Mouse (Mus musculus) heart, embryonic 13.5 days (tissue): ENCODE measurements around the gene 1700025G04Rik. TPM values are rescaled to one million over a fixed set of nuclear protein-coding genes. Genes with fewer than 3 reads are reported as not detected.
"Not testable (repeated sequence)": the region's sequence is repeated elsewhere in the genome, so short reads cannot be mapped to it uniquely, and the experiment has no call there.

Experiments
- ATAC-seq: fragments of 200-750 bp; cut with Nextera tagmentation; 2 replicates; pipeline ENCODE4 v1.8.0; 2017; ENCODE audit warnings: moderate TSS enrichment; ENCODE audit not compliant: insufficient number of reproducible peaks, low FRiP score, low TSS enrichment; ENCODE audit errors: extremely low read depth
- H3K27ac ChIP-seq: fragments of 300-500 bp; sonication (generic); replicated peaks from 2 replicates; pipeline ENCODE4 v1.5.1; 2015; ENCODE audit warnings: moderate library complexity, mild to moderate bottlenecking, inconsistent platforms
- H3K27me3 ChIP-seq: fragments of 300-500 bp; sonication (generic); replicated peaks from 2 replicates; pipeline ENCODE4 v1.6.1; 2015; ENCODE audit warnings: mild to moderate bottlenecking, inconsistent platforms
- H3K36me3 ChIP-seq: fragments of 300-500 bp; sonication (generic); 2 replicates; pipeline ENCODE4 v1.6.1; 2015; ENCODE audit warnings: mild to moderate bottlenecking, inconsistent platforms
- H3K4me1 ChIP-seq: fragments of 300-500 bp; sonication (generic); 2 replicates; pipeline ENCODE4 v1.6.1; 2015; ENCODE audit warnings: inconsistent platforms
- H3K4me2 ChIP-seq: fragments of 300-500 bp; sonication (generic); 2 replicates; pipeline ENCODE4 v1.6.1; 2015; ENCODE audit warnings: inconsistent platforms, mild to moderate bottlenecking, moderate library complexity
- H3K4me3 ChIP-seq: fragments of 300-500 bp; sonication (generic); 2 replicates; pipeline ENCODE4 v1.5.1; 2015; ENCODE audit warnings: moderate library complexity, mild to moderate bottlenecking, inconsistent platforms
- H3K9ac ChIP-seq: fragments of 300-500 bp; sonication (generic); 2 replicates; pipeline ENCODE4 v1.6.1; 2015; ENCODE audit warnings: inconsistent platforms, mild to moderate bottlenecking, moderate library complexity
- H3K9me3 ChIP-seq: fragments of 300-500 bp; sonication (generic); 2 replicates; pipeline ENCODE4 v1.6.1; 2016; ENCODE audit warnings: inconsistent platforms
- WGBS: fragments of 180-500 bp; shearing (Covaris S2); methylation state at CpG from one replicate; pipeline ENCODE4 v1.1.7; 2015; ENCODE audit warnings: mixed read lengths; 5-methylcytosine and 5-hydroxymethylcytosine counted together
- polyA plus RNA-seq: library from polyadenylated mRNA; unstranded; fragments of >200 nt; fragmentation: Nextera tagmentation; extraction: Ambion mirVana; gene quantifications from 2 replicates; pipeline ENCODE4 v1.2.1, GENCODE M21; 2015

Gene 1700025G04Rik
- polyA plus RNA-seq, 1 experiment from 2014 or later, result 24.3 TPM

DNA sequence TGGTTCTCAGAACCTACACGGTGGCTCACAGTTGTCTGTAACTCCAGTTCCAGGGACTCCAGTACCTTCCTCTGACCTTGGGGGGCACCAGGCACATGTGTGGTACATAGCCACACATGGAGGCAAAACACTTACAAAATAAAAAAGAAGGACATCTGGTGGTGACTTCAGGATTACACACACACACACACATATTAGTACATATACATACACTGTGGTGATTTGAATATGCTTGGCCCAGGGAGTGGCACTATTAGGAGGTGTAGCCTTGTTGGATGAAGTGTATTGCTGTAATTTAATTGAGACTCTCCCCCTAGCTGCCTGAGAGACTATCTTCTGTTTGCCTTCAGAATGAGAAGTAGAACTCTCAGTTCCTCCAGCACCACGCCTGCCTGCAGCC is 241.6 kb downstream of the 1700025G04Rik start:
- H3K36me3 ChIP-seq, result no peaks in the 10 kb centered on the region
- no peaks in the 10 kb centered on the region for H3K27me3 ChIP-seq
- no peaks in the 10 kb centered on the region for H3K9me3 ChIP-seq
- ATAC-seq, result no peak
- H3K4me3 ChIP-seq, result no peak overlapping the region
- no peak overlapping the region for H3K4me2 ChIP-seq
- H3K27ac ChIP-seq, result no peak overlapping the region
- 92% methylated on average over 2 of the region's 2 CpGs for WGBS
- H3K4me1 ChIP-seq, result no peaks in the 10 kb centered on the region
- H3K9ac ChIP-seq, result no peak overlapping the region

DNA sequence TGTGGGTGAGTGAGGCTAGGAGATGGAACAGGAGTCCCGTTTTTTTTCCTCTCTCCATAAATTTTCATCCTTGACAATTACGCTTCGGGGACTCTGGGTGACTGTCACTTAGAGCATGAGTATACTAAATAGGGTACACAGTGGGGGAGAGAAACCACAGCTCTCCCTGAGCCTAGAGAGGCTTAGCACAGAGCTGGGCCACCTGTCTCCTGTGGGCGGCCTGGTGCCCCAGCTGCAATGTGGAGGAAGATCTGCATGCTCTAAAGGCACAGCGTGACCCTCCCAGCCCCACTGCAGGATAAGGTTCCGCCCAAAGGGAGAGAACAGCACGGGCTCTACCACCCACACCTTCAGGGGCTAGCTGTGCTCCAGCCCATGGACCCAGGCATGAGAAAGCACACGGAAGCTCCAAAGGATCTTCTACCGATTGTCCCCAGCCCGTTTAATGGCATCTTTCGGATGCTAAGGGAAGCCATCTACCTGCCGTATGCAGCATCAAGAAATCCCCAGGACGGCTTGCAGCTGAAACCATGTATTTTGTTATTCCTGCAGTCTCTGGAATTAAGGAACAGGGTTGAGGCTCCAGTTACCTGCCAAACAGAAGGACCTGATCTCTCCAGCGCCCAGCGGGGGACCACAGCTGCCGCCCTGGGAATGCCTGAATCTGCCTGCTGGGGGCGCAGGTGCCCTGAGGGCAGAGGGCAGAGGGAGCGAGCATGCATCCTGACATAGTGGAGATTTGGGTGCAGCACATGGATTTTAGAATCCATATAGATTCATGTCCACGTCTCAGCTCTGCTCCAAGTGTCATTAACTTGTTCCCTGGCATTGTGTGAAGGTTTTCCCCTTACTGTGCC is 243.8 kb downstream of the 1700025G04Rik start:
- no peak overlapping the region for H3K27ac ChIP-seq
- H3K27me3 ChIP-seq, result no peaks in the 10 kb centered on the region
- WGBS, result 51% methylated on average over 19 of the region's 19 CpGs
- H3K4me1 ChIP-seq, result no peaks in the 10 kb centered on the region
- no peak overlapping the region for H3K4me3 ChIP-seq
- no peak overlapping the region for H3K9ac ChIP-seq
- H3K9me3 ChIP-seq, result no peaks in the 10 kb centered on the region
- H3K4me2 ChIP-seq, result no peak overlapping the region
- no peaks in the 10 kb centered on the region for H3K36me3 ChIP-seq
- ATAC-seq, result no peak

DNA sequence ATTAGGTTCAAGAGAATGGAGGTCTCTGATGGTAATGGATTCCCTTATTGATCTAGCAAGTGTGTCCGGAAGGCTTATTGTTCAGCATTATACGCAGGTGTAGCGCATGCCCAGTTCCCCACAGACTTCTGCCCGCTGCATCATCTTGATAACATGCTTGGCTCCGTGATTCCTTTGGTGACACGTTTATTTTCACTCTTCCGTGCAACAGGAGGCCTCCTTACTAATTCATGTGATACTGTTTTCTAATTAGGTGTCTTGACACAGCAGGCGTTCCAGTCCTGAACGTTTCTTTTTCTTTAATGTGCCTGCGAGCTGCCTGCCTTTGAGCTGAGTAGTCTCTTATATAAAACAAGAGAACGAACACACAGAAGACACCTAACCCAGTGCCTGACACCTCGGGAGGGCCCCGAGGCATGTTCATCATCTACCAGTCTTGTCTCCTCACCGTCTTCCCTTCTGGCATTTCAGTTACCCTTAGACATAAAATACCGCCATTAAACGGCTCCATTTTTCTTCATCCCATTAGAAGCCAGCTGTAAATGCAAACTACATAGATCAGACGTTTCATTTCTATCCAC is 244.6 kb downstream of the 1700025G04Rik start:
- Histone ChIP-seq H3K4me2 (no peak overlapping the region), H3K27me3 (no peaks in the 10 kb centered on the region), H3K4me3 (no peak overlapping the region), H3K27ac (no peak overlapping the region), H3K9me3 (no peaks in the 10 kb centered on the region), H3K4me1 (no peaks in the 10 kb centered on the region), H3K9ac (no peak overlapping the region), H3K36me3 (no peaks in the 10 kb centered on the region)
- WGBS, result 78% methylated on average over 17 of the region's 17 CpGs
- no peak for ATAC-seq

DNA sequence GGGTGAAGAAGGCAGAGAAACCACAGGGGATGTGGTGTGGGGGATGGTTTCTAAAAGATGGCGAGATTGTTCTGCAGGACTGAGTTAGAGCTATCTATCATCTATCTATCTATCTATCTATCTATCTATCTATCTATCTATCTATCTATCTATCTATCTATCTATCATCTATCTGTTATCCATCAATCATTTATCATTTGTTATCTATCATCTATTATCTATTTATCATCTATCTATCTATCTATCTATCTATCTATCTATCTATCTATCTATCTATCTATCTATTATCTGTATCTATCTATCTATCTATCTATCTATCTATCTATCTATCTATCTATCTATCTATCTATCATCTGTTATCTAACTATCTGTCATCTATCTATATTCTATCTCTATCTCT is 249.6 kb downstream of the 1700025G04Rik start:
- 92% methylated on average over 1 of the region's 1 CpGs for WGBS
- not testable (repeated sequence) for H3K27me3 ChIP-seq, H3K27ac ChIP-seq, H3K9me3 ChIP-seq, H3K4me3 ChIP-seq, H3K4me2 ChIP-seq, H3K36me3 ChIP-seq, H3K9ac ChIP-seq, H3K4me1 ChIP-seq, ATAC-seq

DNA sequence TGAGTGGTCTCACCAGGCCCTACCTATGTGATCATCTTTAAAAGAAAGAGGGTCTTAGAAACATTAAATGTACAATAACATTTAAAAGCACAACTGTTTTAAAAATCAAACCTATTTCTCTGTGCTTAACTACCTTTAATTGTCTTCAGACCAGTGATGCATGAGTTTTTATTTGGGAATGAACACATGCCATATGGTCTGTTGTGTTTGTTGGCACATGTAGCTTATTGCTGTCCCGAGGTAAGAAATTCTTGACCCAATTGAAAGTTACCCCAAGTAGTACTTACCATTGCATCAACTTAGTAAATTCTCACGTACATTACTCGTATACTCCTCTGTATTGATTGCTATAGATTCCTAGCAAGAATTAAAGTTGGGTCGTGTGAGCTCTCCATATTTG is 254.7 kb downstream of the 1700025G04Rik start:
- no peaks in the 10 kb centered on the region; the same call in 1 of the 2 replicates for H3K27me3 ChIP-seq
- H3K36me3 ChIP-seq, result no peaks in the 10 kb centered on the region
- WGBS, result 79% methylated on average over 4 of the region's 4 CpGs
- no peak for ATAC-seq
- H3K9me3 ChIP-seq, result peaks cover 9% of the 10 kb centered on the region
- H3K27ac ChIP-seq, result no peak overlapping the region
- H3K9ac ChIP-seq, result no peak overlapping the region
- H3K4me3 ChIP-seq, result no peak overlapping the region
- H3K4me1 ChIP-seq, result no peaks in the 10 kb centered on the region
- H3K4me2 ChIP-seq, result no peak overlapping the region

DNA sequence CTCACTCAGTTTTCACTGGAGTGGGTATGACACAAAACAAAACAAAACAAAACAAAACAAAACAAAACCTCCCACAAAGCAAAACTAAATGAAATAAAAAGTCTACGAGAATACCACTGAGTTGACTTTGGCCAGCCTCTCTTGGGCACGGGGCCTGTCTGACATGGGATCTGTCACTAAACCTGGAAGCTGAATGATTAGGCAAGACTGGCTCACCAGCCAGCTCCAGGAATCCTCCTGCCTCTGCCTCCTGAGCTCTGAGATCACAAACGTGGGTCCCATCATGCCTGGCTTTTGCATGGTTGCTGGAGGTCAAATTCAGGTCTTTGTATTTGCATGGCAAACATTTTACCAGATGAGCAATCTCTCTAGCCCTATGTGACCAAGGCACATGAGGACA is 258.1 kb downstream of the 1700025G04Rik start:
- no peaks in the 10 kb centered on the region for H3K36me3 ChIP-seq
- no peak for ATAC-seq
- 72% methylated on average over 3 of the region's 3 CpGs for WGBS
- H3K4me3 ChIP-seq, result no peak overlapping the region
- H3K9ac ChIP-seq, result no peak overlapping the region
- no peak overlapping the region for H3K27ac ChIP-seq
- H3K4me2 ChIP-seq, result no peak overlapping the region
- peaks cover 9% of the 10 kb centered on the region for H3K9me3 ChIP-seq
- H3K27me3 ChIP-seq, result no peaks in the 10 kb centered on the region; the same call in 1 of the 2 replicates
- H3K4me1 ChIP-seq, result no peaks in the 10 kb centered on the region

DNA sequence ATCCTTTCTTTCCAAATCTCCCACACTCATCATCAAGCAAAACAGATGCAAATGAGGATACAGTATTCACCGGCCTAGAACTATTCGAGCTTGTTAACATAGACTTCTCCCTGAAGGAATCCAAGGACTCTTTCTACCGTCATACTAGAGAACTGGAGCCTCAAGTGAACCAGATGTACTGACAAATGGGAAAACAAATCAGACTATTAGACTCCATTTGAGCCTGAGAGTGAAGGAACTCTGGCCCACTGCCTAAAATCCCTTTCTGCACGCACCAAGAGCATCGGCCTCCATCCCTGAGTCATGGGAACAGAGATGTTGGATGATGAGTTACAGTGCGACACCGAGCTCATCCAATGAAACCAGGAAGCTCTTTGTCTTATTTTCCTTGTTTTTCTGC is 264.9 kb downstream of the 1700025G04Rik start:
- Histone ChIP-seq H3K27me3 (no peaks in the 10 kb centered on the region), H3K27ac (no peak overlapping the region), H3K4me3 (no peak overlapping the region), H3K4me2 (no peak overlapping the region), H3K4me1 (no peaks in the 10 kb centered on the region), H3K36me3 (no peaks in the 10 kb centered on the region), H3K9ac (no peak overlapping the region), H3K9me3 (no peaks in the 10 kb centered on the region)
- ATAC-seq, result no peak
- 79% methylated on average over 7 of the region's 7 CpGs for WGBS

DNA sequence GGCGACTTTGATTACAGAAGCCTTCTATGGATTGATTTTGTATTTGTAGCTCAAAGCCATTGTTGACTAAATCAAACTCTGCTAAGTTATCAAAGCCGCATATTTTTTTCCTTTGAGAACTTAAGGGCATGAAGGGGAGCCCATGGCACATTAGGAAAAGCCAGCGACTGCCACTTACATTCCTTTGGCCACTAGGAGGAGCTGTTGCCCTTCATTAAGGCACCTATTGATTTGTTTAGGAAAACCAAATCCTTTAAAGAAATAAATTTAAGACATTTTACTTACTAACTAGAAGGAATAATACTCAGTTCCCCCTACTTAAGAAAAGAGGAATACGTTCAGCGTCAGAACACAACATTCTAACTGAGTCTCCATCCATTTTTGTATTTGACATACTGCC is 269.5 kb downstream of the 1700025G04Rik start:
- ATAC-seq, result no peak
- no peaks in the 10 kb centered on the region for H3K27me3 ChIP-seq

DNA sequence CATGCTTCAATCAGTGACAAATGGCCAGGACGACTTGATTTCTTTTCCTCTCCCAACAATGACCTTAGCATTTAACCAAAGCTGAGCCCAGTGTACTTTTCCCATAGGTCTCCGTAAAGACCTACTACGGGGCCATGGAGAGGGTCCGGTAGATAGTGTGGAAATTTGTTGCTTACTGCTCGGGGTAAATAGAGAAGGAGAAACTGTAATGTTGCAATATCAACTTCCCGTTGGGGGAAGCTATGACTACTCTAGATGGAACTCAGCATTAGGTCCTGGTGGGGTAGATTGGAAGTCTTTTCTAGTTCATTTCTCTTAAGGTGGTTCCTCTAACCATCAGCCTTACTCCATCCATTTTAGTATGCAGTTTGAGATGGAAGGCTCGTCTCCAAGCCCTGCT is 270.7 kb downstream of the 1700025G04Rik start:
- Histone ChIP-seq H3K9me3 (no peaks in the 10 kb centered on the region), H3K27me3 (no peaks in the 10 kb centered on the region), H3K4me3 (no peak overlapping the region), H3K27ac (no peak overlapping the region), H3K9ac (no peak overlapping the region), H3K4me2 (no peak overlapping the region), H3K4me1 (no peaks in the 10 kb centered on the region), H3K36me3 (peaks cover 43% of the 10 kb centered on the region)
- 81% methylated on average over 7 of the region's 7 CpGs for WGBS
- no peak for ATAC-seq

More for the DNA sequence above, 269.5 kb downstream of the 1700025G04Rik start:
- Histone ChIP-seq H3K9me3 (no peaks in the 10 kb centered on the region), H3K4me3 (no peak overlapping the region), H3K27ac (no peak overlapping the region), H3K36me3 (peaks cover 34% of the 10 kb centered on the region), H3K4me1 (no peaks in the 10 kb centered on the region), H3K9ac (no peak overlapping the region), H3K4me2 (no peak overlapping the region)
- WGBS, result 27% methylated on average over 5 of the region's 5 CpGs

DNA sequence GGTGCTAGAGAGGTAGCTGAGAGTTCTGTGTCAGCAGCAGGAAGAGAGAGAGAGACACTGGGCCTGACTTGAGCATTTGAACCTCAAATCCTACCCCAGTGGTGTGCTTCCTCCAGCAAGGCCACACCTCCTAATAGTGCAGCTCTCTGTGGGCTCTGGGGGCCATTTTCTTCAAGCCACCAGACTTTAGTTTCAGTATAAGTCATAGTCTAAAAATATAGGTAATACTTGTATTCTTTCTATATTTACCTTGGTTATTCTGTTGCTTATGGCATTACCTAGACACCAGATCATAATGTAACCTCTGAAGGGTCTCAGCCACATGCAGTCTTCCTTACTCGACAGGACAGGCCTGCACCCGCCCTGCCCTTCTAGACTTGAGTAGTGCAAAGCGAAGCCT is 273.9 kb downstream of the 1700025G04Rik start:
- peaks cover 65% of the 10 kb centered on the region for H3K36me3 ChIP-seq
- no peak for ATAC-seq
- H3K9me3 ChIP-seq, result no peaks in the 10 kb centered on the region
- H3K4me3 ChIP-seq, result no peak overlapping the region
- no peak overlapping the region for H3K27ac ChIP-seq
- H3K9ac ChIP-seq, result no peak overlapping the region
- H3K27me3 ChIP-seq, result no peaks in the 10 kb centered on the region
- no peak overlapping the region for H3K4me2 ChIP-seq
- H3K4me1 ChIP-seq, result no peaks in the 10 kb centered on the region; the same call in 1 of the 2 replicates
- 88% methylated on average over 3 of the region's 3 CpGs for WGBS

DNA sequence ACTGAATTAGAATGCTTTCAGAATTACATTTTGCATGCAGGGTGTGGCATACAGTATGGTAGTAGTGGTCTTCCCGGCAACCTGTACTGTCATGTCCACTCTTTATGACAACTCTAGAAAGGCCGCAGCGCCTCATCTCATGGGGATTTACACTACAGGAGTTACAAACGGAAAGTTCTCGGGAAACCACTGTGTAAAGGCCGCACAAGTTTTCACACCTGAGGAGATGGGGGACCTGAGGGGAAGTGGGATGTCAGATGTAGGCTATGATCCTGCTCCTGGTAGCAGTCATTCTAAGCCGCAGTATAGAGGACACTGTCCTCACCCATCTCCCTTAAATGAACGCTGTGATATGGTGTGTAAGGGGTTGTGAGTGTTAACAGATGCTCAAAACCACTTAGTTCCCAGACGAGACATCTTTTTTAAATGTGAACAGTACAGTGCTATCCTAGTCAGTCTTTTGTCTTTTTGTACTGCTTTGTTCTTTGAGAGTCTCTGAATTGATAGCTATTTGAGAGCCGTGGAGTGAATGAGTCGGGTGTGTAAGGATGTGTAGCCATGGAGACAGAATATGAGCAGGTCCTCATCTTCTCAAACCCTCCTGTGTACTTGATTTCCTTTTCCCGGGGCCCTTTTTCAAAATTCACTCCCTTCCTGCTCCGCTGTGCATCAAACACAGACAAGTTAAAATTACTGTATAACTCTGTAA is 277.8 kb downstream of the 1700025G04Rik start:
- no peak overlapping the region for H3K4me2 ChIP-seq
- no peaks in the 10 kb centered on the region for H3K9me3 ChIP-seq
- H3K27ac ChIP-seq, result no peak overlapping the region
- H3K4me3 ChIP-seq, result no peak overlapping the region
- WGBS, result 82% methylated on average over 13 of the region's 13 CpGs
- no peaks in the 10 kb centered on the region; the same call in 1 of the 2 replicates for H3K4me1 ChIP-seq
- no peak overlapping the region for H3K9ac ChIP-seq
- H3K27me3 ChIP-seq, result no peaks in the 10 kb centered on the region
- peaks cover 75% of the 10 kb centered on the region for H3K36me3 ChIP-seq
- ATAC-seq, result no peak
